Mouse (Mus musculus): ENCODE data around the gene Sco2. TPM values are rescaled to one million over a fixed set of nuclear protein-coding genes. Genes with fewer than 3 reads are reported as not detected.

Sco2 gene
- total and polyA plus RNA-seq, 3 experiments: 34.6 to 58.9 TPM; not detected in 1

DNA sequence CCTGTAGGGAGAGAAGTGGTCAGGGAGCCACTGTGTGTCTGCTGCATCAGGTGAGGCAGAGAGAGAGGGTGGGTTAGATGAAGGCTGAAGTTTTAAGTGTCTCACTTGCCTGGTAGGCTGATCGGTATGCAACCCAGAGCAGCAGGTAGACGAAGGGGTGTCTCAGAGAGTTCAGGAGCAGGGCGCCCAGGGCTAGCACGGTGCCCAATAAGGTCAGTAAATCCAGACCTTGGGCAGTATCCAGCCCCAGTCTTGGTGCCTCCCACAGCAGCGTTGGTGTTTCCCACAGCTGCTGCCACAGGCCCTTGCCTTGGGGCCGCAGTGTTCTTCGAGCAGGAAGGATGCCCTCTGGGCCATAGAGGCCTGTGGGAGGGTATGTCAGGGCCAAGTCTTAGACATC is 19.2 kb downstream of the Sco2 start:
- H3K79me2 ChIP-seq (ENCODE audit: control insufficient read depth, insufficient read depth, low read length, poor library complexity): peaks cover 43% of the 10 kb centered on the region
- peaks cover 21% of the 10 kb centered on the region in 2 experiments for H3K4me1 ChIP-seq (ENCODE audit: control insufficient read depth in 1 of 2, insufficient read depth in 2 of 2, low read length in 2 of 2)
- peak overlapping the region; percentile 91 for H3K4me3 ChIP-seq (ENCODE audit: control insufficient read depth in 1 of 2, insufficient read depth in 1 of 2, low read depth in 2 of 2, low read length in 2 of 2)
- no peaks in the 10 kb centered on the region for H3K27me3 ChIP-seq (ENCODE audit: control insufficient read depth in 1 of 2, insufficient read depth in 2 of 2, low read length in 2 of 2)
- no peaks in the 10 kb centered on the region for H3K9me3 ChIP-seq (replicated peaks; ENCODE audit: insufficient read depth, low read length)
- peaks cover 0 to 27% of the 10 kb centered on the region in 2 experiments for H3K36me3 ChIP-seq (ENCODE audit: control insufficient read depth in 1 of 2, insufficient read depth in 2 of 2, low read length in 2 of 2)
- peak overlapping the region; percentile 90 for H3K9ac ChIP-seq (ENCODE audit: control insufficient read depth, low read depth, low read length, poor library complexity, severe bottlenecking)
- no peak for DNase-seq (ENCODE audit: low read depth, low spot score)
- no peak overlapping the region for H3K27ac ChIP-seq (ENCODE audit: control insufficient read depth, low read depth, low read length)
- no peak for TF ChIP-seq ETS1 (IDR thresholded peaks at IDR 0.05; ENCODE audit: low read depth, low read length)
- TF ChIP-seq NRF1 (IDR thresholded peaks at IDR 0.05; ENCODE audit: insufficient read depth, low read depth, low read length, poor library complexity, severe bottlenecking): no peak
- TF ChIP-seq NELFE (IDR thresholded peaks at IDR 0.05; ENCODE audit: low read depth, low read length): no peak
- no peak for TF ChIP-seq GATA1 (IDR thresholded peaks at IDR 0.05; ENCODE audit: low read depth, low read length)
- TF ChIP-seq EP300 (IDR thresholded peaks at IDR 0.05; ENCODE audit: low read depth in 1 of 2, low read length in 2 of 2): no peak

DNA sequence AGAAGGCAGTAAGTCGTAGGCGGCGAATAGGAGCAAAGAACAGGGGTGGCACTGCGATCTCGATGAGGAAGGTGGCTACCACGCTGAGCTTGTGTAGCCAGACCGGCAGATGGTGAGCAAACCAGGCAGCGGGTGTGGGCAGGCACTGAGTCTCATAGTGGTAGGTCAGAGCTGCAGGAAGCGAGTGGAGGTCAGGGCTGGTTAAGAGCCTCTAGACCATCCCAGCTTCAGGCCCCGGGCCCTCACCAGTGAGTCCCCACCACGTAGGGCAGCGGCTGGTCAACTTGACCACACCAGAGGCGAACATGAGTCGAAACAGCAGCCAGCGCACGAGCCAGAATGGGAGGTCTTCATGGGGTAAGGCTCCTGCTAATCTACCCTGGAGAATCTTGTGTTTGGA is 19.8 kb downstream of the Sco2 start:
- H3K27me3 ChIP-seq (ENCODE audit: control insufficient read depth in 1 of 2, insufficient read depth in 2 of 2, low read length in 2 of 2): no peaks in the 10 kb centered on the region
- TF ChIP-seq ZKSCAN1 (IDR thresholded peaks at IDR 0.05; ENCODE audit: low read depth, low read length): no peak
- no peak for TF ChIP-seq NELFE (IDR thresholded peaks at IDR 0.05; ENCODE audit: low read depth, low read length)
- TF ChIP-seq POLR2A (IDR thresholded peaks at IDR 0.05; ENCODE audit: control insufficient read depth in 1 of 2, insufficient read depth in 1 of 2, low read depth in 1 of 2, low read length in 2 of 2, poor library complexity in 1 of 2): no peak
- no peak for TF ChIP-seq UBTF (IDR thresholded peaks at IDR 0.05; ENCODE audit: borderline replicate concordance, insufficient read depth, low read depth, low read length)
- no peak for TF ChIP-seq GATA1 (IDR thresholded peaks at IDR 0.05; ENCODE audit: low read depth, low read length)
- no peak for TF ChIP-seq KAT2A (conservative IDR thresholded peaks at IDR 0.05; ENCODE audit: low read depth, low read length)
- no peak for TF ChIP-seq ELF1 (IDR thresholded peaks at IDR 0.05; ENCODE audit: low read depth, low read length)
- TF ChIP-seq SMC3 (IDR thresholded peaks at IDR 0.05; ENCODE audit: low read depth, low read length): no peak
- no peak for TF ChIP-seq GABPA (IDR thresholded peaks at IDR 0.05; ENCODE audit: low read depth, low read length)
- no peak for TF ChIP-seq MEF2A (IDR thresholded peaks at IDR 0.05; ENCODE audit: extremely low read depth, insufficient replicate concordance, low read depth, low read length, poor library complexity, severe bottlenecking)
- TF ChIP-seq POLR2AphosphoS5 (IDR thresholded peaks at IDR 0.05; ENCODE audit: borderline replicate concordance, low read depth, low read length): no peak
- no peak for TF ChIP-seq ETS1 (IDR thresholded peaks at IDR 0.05; ENCODE audit: low read depth, low read length)
- TF ChIP-seq TAL1 (IDR thresholded peaks at IDR 0.05; ENCODE audit: low read length): no peak
- TF ChIP-seq HCFC1 (IDR thresholded peaks at IDR 0.05; ENCODE audit: low read depth, low read length): no peak
- no peak for TF ChIP-seq MAX (IDR thresholded peaks at IDR 0.05; ENCODE audit: low read length)
- no peak for TF ChIP-seq MAFK (IDR thresholded peaks at IDR 0.05; ENCODE audit: borderline replicate concordance, low read depth, low read length)
- no peak for TF ChIP-seq USF2 (IDR thresholded peaks at IDR 0.05; ENCODE audit: borderline replicate concordance in 1 of 2, insufficient read depth in 1 of 2, low read depth in 1 of 2, low read length in 2 of 2)
- TF ChIP-seq MXI1 (IDR thresholded peaks at IDR 0.05; ENCODE audit: low read depth, low read length): no peak
- no peak for DNase-seq (ENCODE audit: low read depth, low spot score)
- no peak overlapping the region for H3K4me3 ChIP-seq (ENCODE audit: control insufficient read depth in 1 of 2, insufficient read depth in 1 of 2, low read depth in 2 of 2, low read length in 2 of 2)
- peaks cover 15 to 16% of the 10 kb centered on the region in 2 experiments for H3K4me1 ChIP-seq (ENCODE audit: control insufficient read depth in 1 of 2, insufficient read depth in 2 of 2, low read length in 2 of 2)
- no peak overlapping the region for H3K27ac ChIP-seq (ENCODE audit: control insufficient read depth, low read depth, low read length)
- H3K79me2 ChIP-seq (ENCODE audit: control insufficient read depth, insufficient read depth, low read length, poor library complexity): peaks cover 38% of the 10 kb centered on the region
- H3K36me3 ChIP-seq (ENCODE audit: control insufficient read depth in 1 of 2, insufficient read depth in 2 of 2, low read length in 2 of 2): peaks cover 0 to 21% of the 10 kb centered on the region in 2 experiments; a peak in 3 of 4 replicates
- no peak overlapping the region for H3K9ac ChIP-seq (ENCODE audit: control insufficient read depth, low read depth, low read length, poor library complexity, severe bottlenecking)
- no peaks in the 10 kb centered on the region for H3K9me3 ChIP-seq (replicated peaks; ENCODE audit: insufficient read depth, low read length)
